Mouse (Mus musculus) brain, embryonic 14.5 days (tissue): ENCODE results near the gene Slc41a2.

ENCODE experiments used
- CTCF ChIP-seq: fragments of 200-500 bp; IDR thresholded peaks from 2 replicates; pipeline ENCODE4 v1.5.1; 2012; ENCODE audit warnings: inconsistent platforms, mild to moderate bottlenecking, moderate library complexity, borderline replicate concordance; ENCODE audit not compliant: insufficient read depth, insufficient read length; ENCODE audit errors: extremely low read depth
- POLR2A ChIP-seq: fragments of 200-500 bp; IDR thresholded peaks from 2 replicates; pipeline ENCODE4 v1.6.1; 2012; ENCODE audit warnings: mild to moderate bottlenecking, inconsistent platforms, borderline replicate concordance; ENCODE audit not compliant: poor library complexity, insufficient read depth, insufficient read length, severe bottlenecking; ENCODE audit errors: extremely low read depth

GRCm38 (mm10) chr10:83313033-83313432 is 24.6 kb downstream of the Slc41a2 start:
- TF ChIP-seq CTCF = no peak
- TF ChIP-seq POLR2A = no peak
